Mouse (Mus musculus) adrenal gland, adult (tissue): ENCODE measurements around the gene Foxf1.

Source experiments
- DNase-seq, 2 experiments: peaks; one replicate each; pipeline ENCODE4 v3.0.0; 2022 to 2023; ENCODE audit warnings: low spot score in 1 of 2; ENCODE audit not compliant: inconsistent age in 2 of 2

The Foxf1 gene

DNA sequence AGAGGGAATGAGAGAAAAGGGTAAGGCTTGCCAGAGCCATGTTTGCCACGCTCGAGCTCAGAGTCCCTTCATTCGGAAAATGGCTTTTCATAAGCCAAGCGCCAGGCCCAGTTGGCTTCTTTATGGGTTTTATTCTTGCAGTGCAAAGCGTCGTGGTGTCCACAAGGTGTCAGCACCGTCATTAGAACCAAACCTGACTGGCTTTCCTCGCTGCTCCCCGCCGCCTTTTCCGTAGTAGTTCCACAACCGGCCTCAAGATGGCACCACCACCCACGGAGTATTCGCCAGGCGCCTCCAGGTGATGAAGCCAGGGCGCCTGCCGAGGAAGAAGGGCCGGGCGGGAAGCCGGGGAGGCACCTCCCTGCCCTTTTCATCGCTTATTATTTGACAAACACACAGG, 29.1 kb downstream of the Foxf1 start:
- peak; percentile 94 to 99 for DNase-seq

DNA sequence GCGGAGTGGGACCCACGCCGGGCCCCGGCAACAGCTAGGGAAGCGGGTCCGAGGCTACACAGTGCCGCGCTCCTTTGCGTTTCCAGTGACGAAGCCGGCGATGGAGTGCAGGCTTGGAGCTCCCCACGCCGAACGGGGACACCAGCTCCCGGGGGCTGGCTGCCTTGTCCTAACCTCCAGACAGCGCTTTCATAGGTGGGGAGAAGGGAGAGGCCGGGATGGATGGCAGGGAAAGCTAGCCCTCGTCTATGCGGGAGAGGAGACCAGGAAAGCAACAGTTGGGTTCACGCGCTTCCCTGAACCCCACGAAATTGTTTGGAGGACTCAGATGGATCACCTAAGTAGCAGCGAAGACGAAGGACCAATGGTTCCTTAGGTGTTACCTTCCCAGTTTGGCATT, 30.9 kb downstream of the Foxf1 start:
- no peak for DNase-seq

DNA sequence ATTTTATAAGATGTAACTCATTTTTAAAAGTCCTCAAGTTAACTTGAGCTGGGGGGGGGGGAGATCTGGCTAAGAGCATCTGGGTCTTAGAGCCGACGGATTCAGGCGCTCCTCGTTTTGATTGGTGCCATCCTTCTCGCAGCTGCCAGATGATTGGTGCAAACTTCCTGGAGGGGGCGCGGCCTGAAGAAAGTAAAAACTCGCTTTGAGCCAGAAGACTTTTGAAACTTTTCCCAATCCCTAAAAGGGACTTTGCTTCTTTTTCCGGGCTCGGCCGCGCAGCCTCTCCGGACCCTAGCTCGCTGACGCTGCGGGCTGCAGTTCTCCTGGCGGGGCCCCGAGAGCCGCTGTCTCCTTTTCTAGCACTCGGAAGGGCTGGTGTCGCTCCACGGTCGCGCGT, 31.8 kb downstream of the Foxf1 start, which contains the start of gene Foxc2:
Foxc2 (plus strand) TSS at position 224 of the 400 bp plus-strand sequence.
- DNase-seq: peak; percentile 87 to 95

DNA sequence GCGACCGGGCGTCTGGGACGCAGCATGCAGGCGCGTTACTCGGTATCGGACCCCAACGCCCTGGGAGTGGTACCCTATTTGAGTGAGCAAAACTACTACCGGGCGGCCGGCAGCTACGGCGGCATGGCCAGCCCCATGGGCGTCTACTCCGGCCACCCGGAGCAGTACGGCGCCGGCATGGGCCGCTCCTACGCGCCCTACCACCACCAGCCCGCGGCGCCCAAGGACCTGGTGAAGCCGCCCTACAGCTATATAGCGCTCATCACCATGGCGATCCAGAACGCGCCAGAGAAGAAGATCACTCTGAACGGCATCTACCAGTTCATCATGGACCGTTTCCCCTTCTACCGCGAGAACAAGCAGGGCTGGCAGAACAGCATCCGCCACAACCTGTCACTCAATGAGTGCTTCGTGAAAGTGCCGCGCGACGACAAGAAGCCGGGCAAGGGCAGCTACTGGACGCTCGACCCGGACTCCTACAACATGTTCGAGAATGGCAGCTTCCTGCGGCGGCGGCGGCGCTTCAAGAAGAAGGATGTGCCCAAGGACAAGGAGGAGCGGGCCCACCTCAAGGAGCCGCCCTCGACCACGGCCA, 32.5 kb downstream of the Foxf1 start:
- DNase-seq: peak in 1 of 2 experiments; percentile 72

DNA sequence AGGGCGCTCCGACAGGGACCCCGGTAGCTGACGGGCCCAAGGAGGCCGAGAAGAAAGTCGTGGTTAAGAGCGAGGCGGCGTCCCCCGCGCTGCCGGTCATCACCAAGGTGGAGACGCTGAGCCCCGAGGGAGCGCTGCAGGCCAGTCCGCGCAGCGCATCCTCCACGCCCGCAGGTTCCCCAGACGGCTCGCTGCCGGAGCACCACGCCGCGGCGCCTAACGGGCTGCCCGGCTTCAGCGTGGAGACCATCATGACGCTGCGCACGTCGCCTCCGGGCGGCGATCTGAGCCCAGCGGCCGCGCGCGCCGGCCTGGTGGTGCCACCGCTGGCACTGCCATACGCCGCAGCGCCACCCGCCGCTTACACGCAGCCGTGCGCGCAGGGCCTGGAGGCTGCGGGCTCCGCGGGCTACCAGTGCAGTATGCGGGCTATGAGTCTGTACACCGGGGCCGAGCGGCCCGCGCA, 33.0 kb downstream of the Foxf1 start:
- peak in 1 of 2 experiments; percentile 57 for DNase-seq

DNA sequence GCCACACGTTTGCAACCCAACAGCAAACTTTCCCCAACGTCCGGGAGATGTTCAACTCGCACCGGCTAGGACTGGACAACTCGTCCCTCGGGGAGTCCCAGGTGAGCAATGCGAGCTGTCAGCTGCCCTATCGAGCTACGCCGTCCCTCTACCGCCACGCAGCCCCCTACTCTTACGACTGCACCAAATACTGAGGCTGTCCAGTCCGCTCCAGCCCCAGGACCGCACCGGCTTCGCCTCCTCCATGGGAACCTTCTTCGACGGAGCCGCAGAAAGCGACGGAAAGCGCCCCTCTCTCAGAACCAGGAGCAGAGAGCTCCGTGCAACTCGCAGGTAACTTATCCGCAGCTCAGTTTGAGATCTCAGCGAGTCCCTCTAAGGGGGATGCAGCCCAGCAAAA, 33.7 kb downstream of the Foxf1 start:
- no peak for DNase-seq

DNA sequence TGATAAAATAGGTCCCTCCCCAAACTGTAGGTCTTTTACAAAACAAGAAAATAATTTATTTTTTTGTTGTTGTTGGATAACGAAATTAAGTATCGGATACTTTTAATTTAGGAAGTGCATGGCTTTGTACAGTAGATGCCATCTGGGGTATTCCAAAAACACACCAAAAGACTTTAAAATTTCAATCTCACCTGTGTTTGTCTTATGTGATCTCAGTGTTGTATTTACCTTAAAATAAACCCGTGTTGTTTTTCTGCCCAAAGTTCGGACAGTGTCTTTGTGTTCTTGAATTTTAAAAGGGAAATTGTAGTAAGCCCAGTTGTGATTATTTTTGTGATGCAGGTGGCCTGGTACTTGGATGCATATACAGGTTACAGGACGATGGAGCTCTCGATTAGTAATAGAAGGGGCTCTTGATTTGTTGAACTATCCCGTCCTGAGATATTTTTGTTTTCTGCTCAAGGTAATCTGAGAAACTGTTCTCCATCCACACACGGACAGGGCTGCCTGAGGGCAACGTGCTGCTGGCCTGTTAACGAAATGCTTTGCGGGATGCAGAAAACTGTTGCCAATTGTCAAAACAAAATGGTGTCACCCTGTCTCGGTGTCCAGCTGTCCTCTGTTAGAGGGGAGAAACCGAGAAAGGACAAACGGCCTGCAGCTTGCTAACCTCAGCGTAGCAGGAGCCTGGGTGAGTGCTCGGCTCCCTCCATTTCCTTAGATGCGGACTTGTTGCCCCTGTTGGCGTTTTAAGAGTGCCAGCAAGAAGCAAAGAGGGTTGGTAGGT, 34.6 kb downstream of the Foxf1 start:
- DNase-seq: no peak

DNA sequence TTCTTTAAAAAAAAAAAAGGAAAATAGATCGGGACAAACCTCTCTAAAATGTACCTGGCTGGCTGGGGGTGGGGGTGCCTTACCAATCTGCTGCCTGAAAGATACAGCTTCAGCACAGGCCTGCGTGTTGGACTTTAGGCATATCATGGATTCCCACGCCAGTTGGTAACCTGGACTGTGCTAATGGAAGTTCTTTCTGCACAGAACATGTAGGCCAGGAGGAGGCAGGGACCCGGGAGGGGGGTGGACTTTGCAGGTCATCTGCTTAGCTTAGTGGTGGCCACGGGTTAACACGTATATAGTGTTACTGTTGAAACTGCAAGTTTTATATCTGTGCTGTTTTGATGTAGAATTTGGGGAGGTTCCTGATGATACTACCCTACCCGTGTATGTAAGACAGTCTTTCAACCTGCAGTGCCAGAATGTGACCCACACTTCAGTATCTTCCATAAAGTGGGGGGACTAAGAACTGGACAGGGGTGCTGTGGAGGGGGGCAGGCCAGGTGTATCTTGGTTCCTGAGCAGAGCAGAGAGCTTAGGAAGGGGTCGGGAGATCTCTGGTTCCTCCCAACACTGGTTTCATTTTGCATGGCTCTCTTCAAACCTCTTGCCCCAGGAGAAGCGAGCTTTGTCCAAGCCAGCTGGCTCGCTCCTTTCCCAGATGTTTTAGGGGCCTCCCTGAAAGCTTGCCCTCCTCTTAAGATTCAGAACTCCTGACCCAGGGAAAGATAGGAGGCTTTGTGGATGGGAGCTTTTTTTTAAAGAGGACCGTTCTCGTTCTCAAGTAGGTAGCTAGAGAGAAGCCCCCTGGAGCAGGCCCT, 35.7 kb downstream of the Foxf1 start:
- DNase-seq: no peak

DNA sequence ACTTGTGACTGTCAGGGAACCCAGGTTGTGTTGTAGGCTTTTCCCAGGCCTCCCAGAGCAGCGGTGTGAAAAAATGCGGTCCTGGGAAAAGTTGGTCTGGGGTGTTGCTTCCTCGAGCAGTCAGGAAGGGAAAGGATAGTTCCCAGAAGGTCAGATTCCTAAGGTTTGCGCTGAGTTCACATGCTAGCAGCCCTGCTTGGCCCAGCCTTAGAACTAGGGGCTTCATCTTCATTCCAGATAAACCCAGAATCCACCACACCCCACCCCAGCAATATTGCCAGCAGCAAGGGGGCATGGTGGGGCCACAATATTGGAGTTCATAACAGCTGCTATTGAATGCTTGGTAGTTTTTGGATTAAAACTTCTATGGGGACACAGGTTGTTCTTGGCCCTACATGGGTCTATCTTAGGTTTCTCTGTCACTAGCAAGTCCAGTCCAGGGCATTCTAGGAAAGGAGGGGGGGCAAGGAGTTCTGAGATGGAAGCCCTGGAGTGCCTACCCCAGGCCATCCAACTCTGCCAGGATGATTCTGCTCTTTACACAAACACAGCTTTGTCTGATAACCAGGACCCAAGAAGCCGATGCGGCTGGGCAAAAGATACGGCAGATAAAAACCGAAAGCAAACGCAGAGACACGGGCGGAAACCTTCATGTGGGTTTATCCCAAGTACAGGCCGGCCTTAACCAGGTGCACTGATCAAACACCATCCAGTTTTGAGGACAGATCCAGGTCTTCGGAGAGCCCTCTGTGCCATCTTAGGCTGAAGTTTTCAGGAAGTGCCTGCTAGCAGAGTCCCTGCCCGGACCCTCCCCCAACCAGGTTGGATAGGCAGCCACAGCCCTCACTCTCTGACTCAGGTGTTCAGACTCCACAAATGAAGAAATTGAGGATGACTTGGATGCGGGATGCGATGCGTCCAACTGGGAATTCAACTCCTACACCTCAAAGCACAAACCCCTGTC, 36.6 kb downstream of the Foxf1 start:
- DNase-seq: no peak

DNA sequence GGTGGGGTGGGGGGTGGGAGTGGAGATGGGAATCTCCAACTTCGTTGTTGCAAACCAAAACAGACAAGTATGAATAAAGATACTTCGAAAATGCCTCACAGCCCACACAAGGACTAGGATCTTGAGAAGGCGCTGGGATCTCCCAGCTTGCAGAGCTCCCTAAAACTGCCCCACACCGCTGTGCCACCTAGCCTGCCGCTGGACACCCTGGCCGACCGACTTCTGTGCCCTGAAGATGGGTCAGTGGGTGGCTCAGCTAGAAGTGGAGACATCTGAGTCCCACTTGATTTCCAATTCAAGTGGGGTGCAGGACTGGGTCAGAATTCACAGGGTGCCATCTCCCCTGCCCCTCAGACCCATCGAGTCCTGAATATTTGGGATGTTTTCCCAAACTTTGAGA, 37.5 kb downstream of the Foxf1 start:
- DNase-seq: no peak

DNA sequence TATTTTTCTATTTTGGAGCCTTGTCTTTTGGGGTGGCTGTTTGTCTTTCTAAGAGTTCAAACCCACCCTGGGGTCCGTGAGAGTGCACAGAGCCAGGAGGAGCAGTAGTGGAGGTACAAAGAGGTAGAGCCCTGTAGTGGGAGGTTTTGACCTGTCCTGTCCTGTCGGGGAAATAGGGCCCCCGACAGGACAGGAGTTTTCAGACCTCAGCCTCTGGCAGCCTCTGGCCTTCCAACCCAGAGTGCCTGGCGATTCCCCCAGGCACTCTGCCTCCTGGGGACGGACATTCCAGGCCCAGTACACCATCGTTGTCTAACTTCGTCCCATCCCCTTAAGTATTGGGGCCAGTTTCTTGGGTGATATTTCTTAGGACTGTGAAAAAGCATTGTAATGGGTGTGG, 38.2 kb downstream of the Foxf1 start:
- no peak for DNase-seq

DNA sequence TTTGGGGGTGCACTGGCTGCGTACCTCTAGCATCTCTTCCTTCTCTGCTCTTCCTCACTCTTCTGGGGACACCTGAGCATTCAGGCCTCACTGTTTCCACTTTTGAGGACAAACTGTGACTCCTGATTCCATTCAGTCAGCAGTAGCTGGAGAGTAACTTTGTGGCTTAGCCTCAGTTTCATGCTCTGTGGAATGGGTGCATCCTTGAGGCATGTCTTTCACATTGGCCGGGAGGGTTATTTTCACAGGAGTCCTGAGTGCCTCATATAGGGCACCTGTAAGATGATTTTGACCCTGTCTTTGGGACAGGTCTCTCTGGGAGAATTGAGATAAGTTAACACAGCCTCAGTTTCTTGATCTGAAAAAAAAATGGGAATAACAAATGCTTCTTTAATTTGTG, 38.9 kb downstream of the Foxf1 start:
- no peak for DNase-seq

DNA sequence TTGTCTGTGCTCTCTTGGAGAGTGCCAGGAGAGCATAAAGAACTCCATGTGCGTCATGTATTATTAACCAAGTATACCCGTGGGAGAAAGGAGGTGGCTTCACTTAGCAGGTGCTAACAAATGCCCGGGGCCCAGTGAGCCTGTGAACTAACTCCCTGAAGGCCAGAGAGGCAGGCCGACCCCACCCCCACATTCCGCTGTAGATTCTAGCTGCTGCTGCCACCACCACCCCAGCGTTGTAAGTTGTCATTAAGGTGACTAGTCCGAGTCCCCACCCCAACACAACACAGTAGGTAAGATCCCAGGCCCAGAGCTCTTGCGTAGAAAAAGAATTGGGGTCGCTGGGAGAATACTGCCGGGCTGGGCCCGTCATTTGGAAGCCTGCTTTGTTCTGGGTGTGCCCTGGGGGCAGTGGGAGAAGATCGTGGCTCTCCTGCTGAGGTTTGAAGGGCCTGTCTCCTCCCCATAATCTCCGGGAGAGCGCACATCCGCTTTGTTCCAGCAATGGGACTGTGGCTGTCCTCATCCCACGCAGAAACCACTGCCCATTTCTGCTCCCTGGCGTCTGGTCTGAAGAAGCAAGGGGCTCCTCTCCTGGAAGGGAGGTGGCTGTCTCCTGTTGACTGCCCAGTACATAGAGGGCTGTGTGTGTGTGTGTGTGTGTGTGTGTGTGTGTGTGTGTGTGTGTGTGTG, 40.5 kb downstream of the Foxf1 start:
- no peak for DNase-seq

DNA sequence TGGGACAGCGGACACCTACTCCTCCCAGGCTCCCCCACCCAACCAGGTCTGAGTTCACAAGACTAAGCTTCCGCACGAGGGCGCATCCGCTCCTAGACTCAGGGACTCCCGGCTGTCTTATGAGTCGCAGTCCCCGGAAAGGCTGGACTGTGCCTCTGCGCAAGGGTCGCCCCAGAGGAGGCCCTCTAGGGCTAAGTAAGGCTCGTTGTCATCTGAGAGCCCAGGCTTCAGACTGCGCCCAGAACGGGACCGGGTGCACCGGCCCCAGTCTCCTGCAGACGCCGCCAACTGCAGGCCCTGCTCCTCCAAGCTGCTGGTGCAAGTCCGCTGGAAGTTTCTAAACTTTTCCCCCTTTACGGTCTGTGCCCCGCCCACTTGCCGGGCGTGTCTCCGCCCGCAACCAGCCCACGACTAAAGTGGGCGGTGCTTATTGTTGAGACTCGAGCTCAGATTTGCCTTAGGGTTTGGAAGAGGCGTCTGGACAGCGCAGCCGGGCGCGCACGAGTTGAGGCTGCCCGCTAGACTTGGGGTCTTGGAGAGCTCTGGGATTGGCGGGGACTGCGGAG, 41.2 kb downstream of the Foxf1 start:
- peak; percentile 82 to 93 for DNase-seq

DNA sequence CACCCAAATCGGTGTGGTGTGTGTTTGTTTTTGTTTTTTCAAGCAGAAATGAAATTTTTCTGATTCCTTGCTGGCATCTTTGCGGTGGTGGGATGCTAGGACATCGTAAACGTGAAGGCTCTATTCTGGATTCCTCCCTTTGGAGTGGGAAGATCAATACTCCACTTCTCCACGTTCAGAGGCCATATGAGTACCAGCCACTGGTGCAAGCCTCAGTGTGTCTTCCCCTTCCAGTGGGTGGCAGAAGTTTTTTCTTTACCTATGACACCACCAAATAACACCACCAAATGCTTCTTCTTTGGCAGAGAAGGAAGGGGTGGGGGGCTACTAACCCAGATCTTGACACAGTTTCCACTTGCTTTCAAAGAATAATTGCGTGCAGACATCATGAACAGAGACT, 42.0 kb downstream of the Foxf1 start:
- DNase-seq: no peak

DNA sequence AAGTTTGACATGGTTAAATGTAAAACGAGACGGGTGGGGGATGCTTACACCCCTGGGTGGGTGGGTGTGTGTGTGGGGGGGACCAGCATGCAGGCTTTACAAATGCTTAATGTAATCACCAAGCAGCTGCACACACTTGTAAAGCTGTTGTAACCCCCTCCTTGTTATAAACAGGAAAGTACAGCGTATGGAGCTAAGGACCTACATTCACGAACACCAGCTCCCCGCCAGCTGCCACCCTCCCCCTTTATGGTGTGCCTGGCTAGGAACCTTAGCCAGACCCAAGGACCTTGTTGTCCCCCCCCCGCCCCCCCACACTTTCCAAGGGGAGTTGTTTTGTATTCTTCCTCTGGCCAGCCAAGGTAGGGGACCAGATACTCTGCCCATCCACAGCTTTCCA, 42.5 kb downstream of the Foxf1 start:
- DNase-seq: no peak

DNA sequence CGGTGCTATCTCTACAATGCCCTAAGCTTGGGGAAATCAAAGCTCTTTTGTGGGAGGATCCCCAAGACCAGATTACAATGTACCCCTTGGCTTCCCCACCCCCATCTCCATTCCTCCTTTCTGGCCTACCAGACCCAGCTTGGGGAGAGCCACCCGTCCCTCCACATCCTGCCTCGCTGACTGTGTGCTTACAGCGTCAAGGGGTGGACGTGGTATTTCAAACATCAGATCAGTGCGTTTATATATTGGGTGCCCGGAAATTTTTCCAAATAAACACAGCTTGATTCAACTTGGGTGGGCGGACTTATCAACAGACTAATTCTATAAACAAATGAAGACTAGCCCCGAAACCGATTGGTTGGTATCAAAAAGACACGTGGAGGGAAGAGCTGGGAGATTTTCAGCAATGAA, 43.1 kb downstream of the Foxf1 start:
- no peak for DNase-seq

DNA sequence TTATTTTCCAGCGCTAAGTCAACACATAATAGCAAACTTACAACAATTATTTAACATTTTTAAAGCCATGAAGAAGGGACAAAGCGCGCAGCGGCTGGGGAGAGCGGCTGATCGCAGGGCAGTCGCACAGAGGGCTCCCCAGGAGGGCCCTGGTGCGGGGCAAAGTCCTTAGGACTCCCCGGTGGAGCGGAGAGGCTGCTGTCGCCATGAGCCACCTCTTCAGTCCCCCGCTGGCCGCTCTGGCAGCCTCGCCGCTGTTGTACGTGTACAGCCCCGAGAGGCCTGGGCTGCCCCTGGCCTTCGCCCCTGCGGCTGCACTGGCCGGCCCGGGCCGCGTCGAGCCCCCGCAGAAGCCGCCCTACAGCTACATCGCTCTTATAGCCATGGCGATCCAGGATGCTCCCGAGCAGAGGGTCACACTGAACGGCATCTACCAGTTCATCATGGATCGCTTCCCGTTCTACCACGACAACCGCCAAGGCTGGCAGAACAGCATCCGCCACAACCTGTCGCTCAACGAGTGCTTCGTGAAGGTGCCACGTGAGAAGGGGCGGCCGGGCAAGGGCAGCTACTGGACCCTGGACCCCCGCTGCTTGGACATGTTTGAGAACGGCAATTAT, 43.7 kb downstream of the Foxf1 start, which contains the start of gene Foxl1:
Foxl1 (plus strand) TSS at position 185 of the 620 bp plus-strand sequence.
- DNase-seq: no peak
